Mouse (Mus musculus) midbrain, embryonic 11.5 days (tissue): ENCODE results near the gene Glt1d1. TPM values are rescaled to one million over a fixed set of nuclear protein-coding genes. Genes with fewer than 3 reads are reported as not detected.

ENCODE experiments used
- ATAC-seq: fragments of 200-750 bp; cut with Nextera tagmentation; 2 replicates; pipeline ENCODE4 v1.8.0; 2017; ENCODE audit warnings: moderate TSS enrichment, moderate library complexity; ENCODE audit not compliant: low FRiP score
- DNase-seq: peaks from one replicate; pipeline ENCODE4 v3.0.0; 2015; ENCODE audit warnings: low spot score; ENCODE audit errors: missing footprints
- H3K27ac ChIP-seq: fragments of 300-500 bp; sonication (generic); 2 replicates; pipeline ENCODE4 v1.5.1; 2014; ENCODE audit warnings: low read depth, low read length
- H3K27me3 ChIP-seq: fragments of 300-500 bp; sonication (generic); 2 replicates; pipeline ENCODE4 v1.6.1; 2014; ENCODE audit warnings: mild to moderate bottlenecking, low read length, moderate library complexity, mixed read lengths; ENCODE audit not compliant: control insufficient read depth, insufficient read depth
- H3K36me3 ChIP-seq: fragments of 300-500 bp; sonication (generic); 2 replicates; pipeline ENCODE4 v1.6.1; 2014; ENCODE audit warnings: mild to moderate bottlenecking, low read length, moderate library complexity, mixed read lengths; ENCODE audit not compliant: control insufficient read depth, insufficient read depth
- H3K4me1 ChIP-seq: fragments of 300-500 bp; sonication (generic); 2 replicates; pipeline ENCODE4 v1.6.1; 2014; ENCODE audit warnings: low read length; ENCODE audit not compliant: control insufficient read depth, insufficient read depth
- H3K4me2 ChIP-seq: fragments of 300-500 bp; sonication (generic); 2 replicates; pipeline ENCODE4 v1.6.1; 2014; ENCODE audit warnings: mild to moderate bottlenecking, moderate library complexity
- H3K4me3 ChIP-seq: fragments of 300-500 bp; sonication (generic); 2 replicates; pipeline ENCODE4 v1.5.1; 2014; ENCODE audit warnings: low read depth, low read length
- H3K9ac ChIP-seq: fragments of 300-500 bp; sonication (generic); 2 replicates; pipeline ENCODE4 v1.6.1; 2014; ENCODE audit warnings: low read length
- H3K9me3 ChIP-seq: fragments of 300-500 bp; sonication (generic); 2 replicates; pipeline ENCODE4 v1.6.1; 2016; ENCODE audit warnings: low read length; ENCODE audit not compliant: control insufficient read depth
- WGBS: fragments of 180-500 bp; shearing (Covaris S2); extraction: QIAGEN DNeasy Blood & Tissue Kit; methylation state at CpG from one replicate; pipeline ENCODE4 v1.1.7; 2014; 5-methylcytosine and 5-hydroxymethylcytosine counted together
- polyA plus RNA-seq: library from polyadenylated mRNA; unstranded; fragments of >200 nt; fragmentation: Nextera tagmentation; extraction: Ambion mirVana; gene quantifications from 2 replicates; pipeline ENCODE4 v1.2.1, GENCODE M21; 2014

Glt1d1 gene
- polyA plus RNA-seq, 1 experiment from 2014 or later, result 0.33 TPM

DNA sequence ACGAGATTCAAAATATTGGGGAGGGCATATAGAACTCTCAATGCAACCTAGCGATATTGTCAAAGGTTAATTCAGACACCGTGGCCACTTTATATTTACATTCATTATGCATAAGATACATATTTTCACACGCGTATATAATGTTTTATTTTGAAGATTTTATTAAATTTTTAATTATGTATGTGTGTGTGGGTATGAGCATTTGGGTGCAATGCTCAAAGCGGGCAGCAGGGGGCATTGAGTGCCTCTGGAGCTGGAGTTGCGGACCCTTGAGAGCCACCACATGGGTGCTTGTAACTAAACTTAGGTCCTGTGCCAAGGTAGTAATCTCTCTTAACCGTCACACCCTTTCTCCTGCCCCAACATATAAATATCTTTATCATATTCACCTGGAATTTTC, 41.9 kb downstream of the Glt1d1 start:
- no peak overlapping the region for H3K4me3 ChIP-seq
- H3K27me3 ChIP-seq, result no peaks in the 10 kb centered on the region
- H3K9me3 ChIP-seq, result no peaks in the 10 kb centered on the region
- H3K4me2 ChIP-seq, result no peak overlapping the region
- H3K27ac ChIP-seq, result no peak overlapping the region
- ATAC-seq, result no peak
- DNase-seq, result no peak
- no peaks in the 10 kb centered on the region for H3K36me3 ChIP-seq
- H3K9ac ChIP-seq, result no peak overlapping the region
- H3K4me1 ChIP-seq, result no peaks in the 10 kb centered on the region
- 90% methylated on average over 8 of the region's 8 CpGs for WGBS

GRCm38 (mm10) chr5:127677561-127677960, 45.5 kb downstream of the Glt1d1 start:
- Histone ChIP-seq H3K4me3 (no peak overlapping the region), H3K4me2 (no peak overlapping the region), H3K9ac (no peak overlapping the region), H3K36me3 (no peaks in the 10 kb centered on the region), H3K27ac (no peak overlapping the region), H3K27me3 (no peaks in the 10 kb centered on the region), H3K9me3 (no peaks in the 10 kb centered on the region), H3K4me1 (no peaks in the 10 kb centered on the region)
- ATAC-seq (no peak), DNase-seq (no peak)
- WGBS, result 97% methylated on average over 2 of the region's 2 CpGs

DNA sequence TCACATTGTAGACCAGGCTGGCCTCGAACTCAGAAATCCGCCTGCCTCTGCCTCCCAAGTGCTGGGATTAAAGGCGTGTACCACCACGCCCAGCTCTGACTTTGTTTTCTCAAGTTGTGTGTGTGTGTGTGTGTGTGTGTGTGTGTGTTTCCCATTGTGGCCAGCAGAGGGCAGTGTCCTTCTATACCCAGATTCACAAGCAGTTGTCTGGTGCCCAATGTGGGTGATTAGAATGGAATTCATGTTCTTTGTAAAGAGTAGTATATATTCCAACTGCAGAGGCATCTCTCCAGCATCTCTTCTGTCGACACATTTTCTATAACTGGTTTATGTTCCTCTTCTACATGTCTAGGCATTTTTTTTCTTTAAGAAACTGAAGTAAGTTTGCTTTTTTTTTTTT, 46.4 kb downstream of the Glt1d1 start:
- Histone ChIP-seq H3K9me3 (no peaks in the 10 kb centered on the region), H3K4me2 (no peak overlapping the region), H3K9ac (no peak overlapping the region), H3K4me1 (no peaks in the 10 kb centered on the region), H3K27me3 (no peaks in the 10 kb centered on the region), H3K36me3 (no peaks in the 10 kb centered on the region), H3K27ac (no peak overlapping the region), H3K4me3 (no peak overlapping the region)
- over 99% methylated on average over 5 of the region's 5 CpGs for WGBS
- no peak for ATAC-seq
- no peak for DNase-seq

GRCm38 (mm10) chr5:127688568-127689170, 56.6 kb downstream of the Glt1d1 start:
- no peak overlapping the region for H3K4me3 ChIP-seq
- H3K4me2 ChIP-seq, result no peak overlapping the region
- H3K4me1 ChIP-seq, result no peaks in the 10 kb centered on the region
- DNase-seq (no peak), ATAC-seq (no peak)
- no peaks in the 10 kb centered on the region for H3K9me3 ChIP-seq
- no peaks in the 10 kb centered on the region for H3K27me3 ChIP-seq
- H3K27ac ChIP-seq, result no peak overlapping the region
- 89% methylated on average over 9 of the region's 9 CpGs for WGBS
- H3K36me3 ChIP-seq, result no peaks in the 10 kb centered on the region
- no peak overlapping the region for H3K9ac ChIP-seq

- Histone ChIP-seq H3K4me2 (no peak overlapping the region), H3K27me3 (no peaks in the 10 kb centered on the region), H3K4me1 (no peaks in the 10 kb centered on the region), H3K9ac (no peak overlapping the region), H3K27ac (no peak overlapping the region), H3K36me3 (no peaks in the 10 kb centered on the region), H3K4me3 (no peak overlapping the region), H3K9me3 (no peaks in the 10 kb centered on the region)
- 87% methylated on average over 10 of the region's 10 CpGs for WGBS
- ATAC-seq (no peak), DNase-seq (no peak)
These were observed 59.0 kb downstream of the Glt1d1 start for GRCm38 (mm10) chr5:127691085-127691484.

GRCm38 (mm10) chr5:127691581-127691980, 59.5 kb downstream of the Glt1d1 start:
- no peak for DNase-seq
- Histone ChIP-seq H3K4me2 (no peak overlapping the region), H3K9ac (no peak overlapping the region), H3K36me3 (no peaks in the 10 kb centered on the region), H3K27me3 (no peaks in the 10 kb centered on the region), H3K4me1 (no peaks in the 10 kb centered on the region), H3K9me3 (no peaks in the 10 kb centered on the region), H3K27ac (no peak overlapping the region), H3K4me3 (no peak overlapping the region)
- no peak for ATAC-seq
- WGBS, result 72% methylated on average over 21 of the region's 21 CpGs

- WGBS, result 80% methylated on average over 4 of the region's 4 CpGs
- H3K9me3 ChIP-seq, result no peaks in the 10 kb centered on the region
- H3K27ac ChIP-seq, result no peak overlapping the region
- ATAC-seq (no peak), DNase-seq (no peak)
- H3K27me3 ChIP-seq, result no peaks in the 10 kb centered on the region
- no peaks in the 10 kb centered on the region for H3K4me1 ChIP-seq
- no peak overlapping the region for H3K4me3 ChIP-seq
- no peaks in the 10 kb centered on the region for H3K36me3 ChIP-seq
- no peak overlapping the region for H3K4me2 ChIP-seq
- H3K9ac ChIP-seq, result no peak overlapping the region
These were observed 63.8 kb downstream of the Glt1d1 start for GRCm38 (mm10) chr5:127695898-127696297.

- Histone ChIP-seq H3K4me2 (no peak overlapping the region), H3K36me3 (no peaks in the 10 kb centered on the region), H3K4me1 (no peaks in the 10 kb centered on the region), H3K9ac (no peak overlapping the region), H3K4me3 (no peak overlapping the region), H3K27ac (no peak overlapping the region), H3K9me3 (no peaks in the 10 kb centered on the region), H3K27me3 (no peaks in the 10 kb centered on the region)
- ATAC-seq, result no peak
- 92% methylated on average over 4 of the region's 4 CpGs for WGBS
- no peak for DNase-seq
These were observed 64.5 kb downstream of the Glt1d1 start for GRCm38 (mm10) chr5:127696602-127697001.

GRCm38 (mm10) chr5:127698525-127698924, 66.5 kb downstream of the Glt1d1 start:
- H3K36me3 ChIP-seq, result no peaks in the 10 kb centered on the region
- no peak overlapping the region for H3K4me2 ChIP-seq
- 69% methylated on average over 2 of the region's 2 CpGs for WGBS
- H3K4me1 ChIP-seq, result no peaks in the 10 kb centered on the region
- no peak for DNase-seq
- H3K27me3 ChIP-seq, result no peaks in the 10 kb centered on the region
- H3K9ac ChIP-seq, result no peak overlapping the region
- no peaks in the 10 kb centered on the region for H3K9me3 ChIP-seq
- no peak overlapping the region for H3K27ac ChIP-seq
- no peak for ATAC-seq
- no peak overlapping the region for H3K4me3 ChIP-seq
